Mouse (Mus musculus) testis, postnatal 10 days (tissue): ENCODE results near the gene Slc2a1.

ENCODE experiments used
- DNase-seq: peaks from one replicate; pipeline ENCODE4 v3.0.0; 2021; ENCODE audit warnings: low spot score

Slc2a1 gene

DNA sequence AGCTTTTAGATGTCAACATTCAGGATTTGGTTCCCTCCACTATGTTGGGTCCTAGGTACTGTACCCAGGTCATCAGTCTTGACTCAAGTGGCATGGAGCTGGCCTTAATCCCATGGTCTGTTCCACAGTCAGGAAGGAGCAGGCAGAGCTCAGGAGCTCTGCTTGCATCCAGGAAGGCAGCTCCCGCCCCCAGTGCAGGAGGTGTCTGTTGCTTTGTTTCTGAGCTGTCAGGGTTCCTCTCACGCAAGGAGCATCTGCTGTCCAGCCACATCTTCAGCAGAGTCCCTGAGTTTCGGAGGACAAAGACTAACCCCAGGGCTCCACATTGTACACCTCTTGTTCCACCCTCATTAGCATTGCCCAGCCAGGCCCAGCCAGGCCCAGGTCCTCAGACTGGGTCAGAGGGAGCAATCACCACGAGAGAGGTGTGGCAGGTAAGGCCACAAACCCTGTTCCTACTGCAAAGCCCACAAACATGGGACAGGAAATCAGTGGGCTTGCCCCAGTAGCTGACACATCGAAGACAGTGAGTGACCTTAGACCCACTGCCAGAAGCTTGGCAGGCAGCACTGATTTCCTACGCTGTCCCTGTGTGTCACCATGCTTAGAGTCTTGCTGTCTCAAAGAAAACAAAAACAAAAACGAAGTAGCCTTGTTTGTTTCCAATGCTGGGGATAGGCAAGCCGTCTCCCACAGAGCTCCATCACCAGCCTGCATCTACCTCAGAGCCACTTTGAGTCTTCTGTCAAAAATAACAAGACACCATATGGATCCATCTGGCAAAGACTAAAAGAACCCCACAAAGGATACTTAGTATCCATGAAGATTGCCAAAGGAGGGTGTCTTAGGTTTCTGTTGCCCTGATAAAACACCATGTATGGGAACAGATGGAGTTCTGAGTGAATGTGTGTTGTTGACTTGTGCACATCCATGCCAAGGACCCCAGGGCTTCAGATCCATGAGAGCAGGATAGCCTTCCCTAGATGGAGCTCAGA is 10.0 kb upstream of the Slc2a1 start:
- no peak for DNase-seq

DNA sequence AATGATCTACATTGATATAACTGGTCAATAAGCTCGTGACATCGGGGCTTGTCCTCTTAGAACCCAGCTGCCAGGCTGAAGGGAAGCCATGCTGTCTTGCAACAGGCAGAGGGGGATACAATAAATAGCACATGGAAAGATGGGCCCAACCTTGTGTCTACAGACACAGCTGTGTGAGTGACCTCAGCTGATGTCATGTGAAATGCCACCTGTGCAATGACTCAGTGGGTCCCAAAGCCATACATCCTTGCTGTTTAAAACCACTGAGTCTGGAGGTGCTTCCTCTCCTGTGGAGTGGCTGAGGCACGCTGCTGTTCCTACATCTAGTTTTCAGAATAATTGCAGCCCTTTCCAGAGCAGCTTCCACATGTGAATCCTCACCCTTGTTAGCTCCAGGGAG is 7.1 kb upstream of the Slc2a1 start:
- no peak for DNase-seq

DNA sequence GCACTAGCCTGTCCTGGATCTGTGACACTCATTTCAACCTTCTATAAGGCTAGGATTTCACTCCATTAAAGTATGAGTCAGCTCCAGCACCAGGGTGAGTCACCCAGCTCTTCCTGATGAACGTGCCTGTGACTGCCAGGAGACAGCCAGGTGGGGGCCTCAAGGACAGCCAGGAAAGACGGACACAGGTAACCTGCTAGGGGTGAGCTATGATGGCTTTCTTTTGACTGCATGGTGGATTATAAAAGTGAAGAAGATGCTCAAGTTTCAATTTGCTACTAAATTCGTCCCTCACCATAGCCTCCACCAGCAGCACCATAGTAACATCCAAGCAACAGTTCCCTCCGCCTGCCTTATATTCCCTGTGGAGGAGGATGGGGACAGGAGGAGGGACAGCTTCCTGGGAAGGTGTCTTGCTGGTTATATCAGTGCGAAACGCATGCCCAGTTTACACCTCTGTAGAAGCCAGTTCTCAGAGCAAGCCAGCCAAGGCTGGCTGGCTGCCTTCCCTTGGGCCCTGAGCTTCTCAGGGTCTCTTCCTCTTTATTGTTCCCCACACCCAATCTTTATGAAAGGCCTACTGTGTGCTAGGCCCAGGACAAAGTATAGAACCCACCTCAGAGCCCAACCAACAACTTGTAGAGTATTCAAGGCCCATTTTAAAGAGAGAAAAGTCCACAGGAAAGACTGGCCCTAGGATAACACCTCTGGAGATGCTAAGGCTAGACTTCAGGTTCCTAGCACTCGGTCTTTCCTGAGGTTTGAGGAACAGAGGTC is 6.0 kb upstream of the Slc2a1 start:
- no peak for DNase-seq

DNA sequence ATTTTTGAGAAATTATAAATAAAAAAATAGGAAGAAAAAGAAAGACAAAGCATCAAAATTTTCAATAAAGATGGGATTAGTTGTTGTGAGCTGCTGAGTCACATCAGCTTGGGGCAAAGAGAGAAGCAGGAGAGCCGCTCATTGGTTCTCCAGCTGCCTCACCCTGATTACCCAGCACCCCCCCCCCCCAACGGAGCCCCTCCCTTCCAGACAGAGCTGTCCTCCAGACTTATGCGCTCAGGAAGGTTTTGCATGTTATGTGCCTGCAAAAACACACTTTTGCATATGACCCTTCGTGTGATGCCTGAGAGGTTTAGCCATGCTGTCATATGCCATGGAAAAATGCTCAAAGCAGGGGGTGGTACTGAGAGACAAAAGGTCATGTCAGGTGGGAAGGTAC is 3.7 kb upstream of the Slc2a1 start:
- no peak for DNase-seq

DNA sequence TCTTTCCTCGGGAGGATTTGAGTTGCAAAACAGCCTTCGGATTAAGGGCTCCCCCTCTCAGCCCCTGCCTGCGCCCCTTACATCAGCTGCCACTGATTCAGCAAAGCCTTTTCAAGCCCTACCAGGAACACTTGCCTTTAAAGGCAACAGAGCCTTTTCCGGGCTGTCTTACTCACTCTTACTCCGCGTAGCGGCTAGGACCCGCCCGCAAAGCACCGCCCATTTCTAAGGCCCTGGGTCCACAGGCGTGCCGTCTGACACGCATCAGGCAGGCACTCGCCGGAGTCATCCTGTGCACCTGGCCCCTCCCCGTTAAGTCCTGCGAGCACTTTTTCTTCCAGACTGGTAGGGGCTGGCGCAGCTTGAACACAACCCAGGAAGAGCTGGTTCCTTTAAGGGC is 2.8 kb upstream of the Slc2a1 start:
- DNase-seq, result peak; percentile 55

DNA sequence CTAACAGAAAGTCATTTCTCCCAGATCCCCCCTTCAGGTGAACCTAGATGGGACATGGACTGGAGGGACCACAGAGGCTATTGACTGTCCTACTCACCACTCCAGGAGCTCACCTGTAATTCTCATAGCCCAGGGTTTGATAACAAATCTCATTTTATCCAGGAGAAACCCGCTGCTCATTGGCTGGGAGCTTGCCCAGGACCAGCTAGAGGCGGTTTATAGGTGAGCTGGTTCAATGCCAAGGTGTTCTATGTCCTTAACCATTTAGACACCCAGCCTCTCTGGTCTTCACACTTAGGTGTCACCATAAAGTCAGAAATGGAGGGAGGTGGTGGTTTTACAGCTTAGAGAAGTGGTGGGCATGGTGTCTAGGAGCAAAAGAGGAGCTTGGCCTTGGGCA is 644 bp upstream of the Slc2a1 start:
- no peak for DNase-seq

DNA sequence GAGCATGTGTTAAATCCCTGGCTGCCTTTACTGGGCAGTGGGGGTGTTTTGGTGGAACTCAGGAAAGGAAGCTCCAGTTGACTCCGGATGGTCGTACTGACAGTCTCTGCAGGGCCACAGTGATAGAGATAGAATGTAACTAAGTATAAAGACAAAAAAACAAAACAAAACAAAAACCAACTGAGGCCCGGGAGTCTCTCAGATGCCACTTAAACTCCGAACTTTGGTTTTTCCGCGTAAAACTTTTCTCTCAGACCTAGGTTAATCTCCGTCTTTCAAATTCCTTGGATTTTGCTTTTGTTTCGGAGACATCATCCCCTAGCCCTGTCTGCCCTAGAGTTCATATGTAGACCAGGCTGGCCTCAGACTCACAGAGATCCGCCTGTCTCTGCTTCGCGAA is 1.1 kb downstream of the Slc2a1 start:
- DNase-seq, result no peak

DNA sequence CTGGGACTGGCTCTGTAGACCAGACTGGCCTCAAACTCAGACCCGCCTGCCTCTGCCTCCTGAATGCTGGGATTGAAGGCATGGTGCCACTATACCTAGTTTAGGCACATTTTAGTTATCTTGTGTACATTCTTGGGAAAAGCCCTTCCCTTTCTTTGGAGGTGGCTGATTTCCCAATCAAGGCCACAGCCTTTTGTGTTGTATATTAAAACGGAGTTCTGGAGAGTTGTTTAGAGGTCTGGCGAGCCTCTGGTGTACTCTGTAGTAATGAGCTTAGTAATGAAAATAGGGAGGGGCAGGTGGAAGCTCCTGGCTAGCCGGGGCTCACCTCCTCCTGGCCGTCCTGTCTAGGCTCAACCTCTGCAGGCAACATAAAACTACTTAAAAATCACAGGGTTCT is 2.0 kb downstream of the Slc2a1 start:
- DNase-seq, result no peak

DNA sequence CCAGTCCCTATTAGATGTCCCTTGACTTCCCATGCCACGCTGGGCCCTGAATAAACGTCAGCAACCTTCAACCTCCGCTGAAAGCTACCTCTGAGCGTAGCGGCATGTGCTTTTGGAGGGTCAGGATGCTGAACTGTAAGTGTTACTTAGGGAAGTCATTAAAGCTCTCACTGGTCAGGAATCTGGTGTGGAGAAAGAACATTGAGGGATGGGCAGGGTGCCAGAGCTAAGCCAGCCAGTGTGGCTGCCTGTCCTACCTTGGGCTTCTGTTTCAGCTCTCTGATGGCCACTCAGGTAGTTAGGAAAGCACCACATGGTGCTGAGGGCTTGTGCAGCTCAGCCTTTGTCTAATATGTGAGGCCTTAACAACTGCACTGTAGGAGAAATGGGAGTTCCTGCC is 2.9 kb downstream of the Slc2a1 start:
- DNase-seq, result no peak

DNA sequence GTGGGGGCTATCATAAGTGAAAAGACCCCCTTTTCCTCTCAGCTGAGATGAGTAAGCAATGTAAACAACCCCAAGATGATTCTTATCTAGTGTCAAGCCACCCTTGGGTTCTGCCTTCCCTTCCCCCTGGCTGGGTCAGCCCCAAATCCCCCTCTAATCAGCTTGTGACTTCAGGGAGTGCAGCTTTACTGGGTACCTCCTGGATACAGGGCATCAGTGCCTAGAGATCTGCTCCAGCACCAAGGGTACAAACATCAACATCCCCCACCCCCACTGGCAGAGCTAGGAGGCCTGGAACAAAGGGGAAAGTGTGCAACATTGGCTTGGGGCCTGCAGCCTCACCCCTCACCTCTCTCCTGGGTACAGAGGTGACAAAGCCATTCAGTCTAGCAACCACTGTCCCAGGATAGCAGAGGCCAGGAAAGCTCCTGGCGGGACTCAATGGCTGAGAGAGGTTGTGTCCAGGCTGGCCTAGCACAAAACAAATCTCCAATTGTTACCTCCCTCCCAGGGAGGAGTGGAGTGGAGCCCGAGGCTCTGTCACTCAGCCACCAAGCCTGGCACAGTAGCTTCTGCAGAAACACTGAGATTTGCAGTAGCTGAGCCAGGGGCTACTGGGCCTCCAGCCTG is 3.9 kb downstream of the Slc2a1 start:
- no peak for DNase-seq

DNA sequence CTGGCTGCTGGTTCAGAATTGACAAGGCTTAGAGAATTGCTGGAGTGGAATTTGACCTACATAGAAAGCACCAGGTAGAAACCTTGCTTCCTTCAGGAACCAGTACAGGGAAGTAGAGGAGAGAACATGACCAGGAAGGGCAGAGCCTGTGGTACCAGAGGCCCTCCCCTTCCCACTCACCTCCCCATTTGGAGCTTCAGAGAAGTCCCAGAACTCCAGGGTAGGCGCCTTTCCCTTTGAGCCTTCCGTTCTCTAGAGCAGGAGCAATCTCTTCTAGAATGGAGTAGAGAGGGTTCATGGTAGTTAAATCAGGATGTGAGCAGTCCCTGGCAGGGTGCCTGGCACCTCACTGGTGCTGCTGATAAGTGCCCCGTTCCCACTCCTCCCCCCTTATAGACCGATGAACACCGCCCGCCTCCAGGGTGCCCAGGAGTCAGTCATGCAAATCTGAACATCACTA is 7.1 kb downstream of the Slc2a1 start:
- DNase-seq, result no peak

DNA sequence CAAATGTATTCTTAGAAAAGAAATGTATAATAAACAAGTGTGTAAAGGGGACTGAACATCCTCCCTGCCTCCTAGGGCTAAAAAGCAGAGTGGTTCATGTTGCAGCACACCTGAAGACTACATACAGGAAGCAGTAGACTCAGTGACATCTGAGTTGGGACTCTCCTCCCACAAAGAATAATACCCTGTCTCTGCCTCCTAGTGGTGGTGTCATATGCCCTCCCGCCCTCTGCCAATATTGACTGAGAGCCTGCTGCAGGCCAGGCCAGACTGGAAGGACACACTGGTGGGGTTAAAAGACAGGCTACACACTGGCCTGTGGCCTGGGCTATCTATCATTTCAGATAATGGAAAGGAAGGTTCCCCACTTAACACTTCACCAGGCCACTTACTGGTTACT is 7.8 kb downstream of the Slc2a1 start:
- DNase-seq, result no peak

DNA sequence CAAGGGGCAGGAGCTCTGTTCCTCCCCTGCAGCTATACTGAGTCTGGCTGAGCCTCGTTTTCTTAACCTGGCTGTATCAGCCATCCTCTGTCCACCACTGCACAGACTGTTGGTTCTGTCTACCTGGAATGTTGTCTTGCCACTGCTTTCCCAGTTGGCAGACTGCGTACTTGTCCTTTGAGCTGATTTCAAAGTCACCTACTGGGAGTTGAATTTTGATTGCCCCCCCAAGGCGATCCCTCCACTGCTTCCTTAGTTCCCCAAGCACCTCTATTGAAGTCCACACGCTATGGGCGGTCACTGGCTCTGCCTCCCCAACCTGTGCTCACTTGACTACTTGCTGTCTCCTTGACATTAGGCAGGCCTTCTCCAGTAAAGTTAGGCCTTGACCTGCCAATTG is 9.1 kb downstream of the Slc2a1 start:
- no peak for DNase-seq

DNA sequence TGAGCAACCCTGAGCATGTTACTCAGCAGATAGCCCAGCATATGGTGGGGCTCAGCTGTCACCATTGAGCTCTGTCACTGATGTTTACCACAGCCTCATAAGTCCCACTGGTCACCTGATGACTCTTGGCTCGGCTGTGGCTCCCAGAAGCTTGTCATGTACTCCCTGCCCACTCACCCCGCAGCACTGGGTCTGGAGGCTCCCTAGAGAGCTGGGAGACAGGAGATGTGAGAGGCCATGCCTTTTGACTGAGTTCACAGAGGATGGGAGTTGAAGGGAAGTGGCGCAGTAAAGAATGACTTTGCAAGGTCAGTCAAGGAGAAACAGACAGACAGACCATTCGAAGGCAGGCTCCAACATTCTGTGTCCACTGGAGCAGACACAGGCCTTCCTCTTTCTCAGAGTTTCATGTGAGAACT is 10.2 kb downstream of the Slc2a1 start:
- no peak for DNase-seq

DNA sequence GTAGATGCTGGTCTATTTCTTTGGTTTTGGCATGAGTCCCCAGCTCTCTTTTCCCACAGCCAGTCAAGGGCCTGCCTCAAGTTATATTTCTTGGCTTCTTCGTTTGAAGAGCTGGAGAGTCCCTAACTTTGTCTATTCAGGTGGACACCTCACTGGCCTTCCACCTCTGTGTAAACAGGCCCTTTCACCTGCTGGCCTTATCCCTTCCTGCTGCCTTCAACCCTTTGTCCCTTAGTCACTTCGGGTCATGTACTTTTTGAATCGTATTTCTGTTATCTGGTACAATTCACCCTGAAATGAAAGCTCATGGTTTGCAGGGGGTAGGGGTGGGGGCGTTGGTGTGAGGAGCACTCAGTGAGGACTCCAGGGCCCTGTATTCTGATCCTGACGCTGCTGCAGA is 10.8 kb downstream of the Slc2a1 start:
- no peak for DNase-seq

DNA sequence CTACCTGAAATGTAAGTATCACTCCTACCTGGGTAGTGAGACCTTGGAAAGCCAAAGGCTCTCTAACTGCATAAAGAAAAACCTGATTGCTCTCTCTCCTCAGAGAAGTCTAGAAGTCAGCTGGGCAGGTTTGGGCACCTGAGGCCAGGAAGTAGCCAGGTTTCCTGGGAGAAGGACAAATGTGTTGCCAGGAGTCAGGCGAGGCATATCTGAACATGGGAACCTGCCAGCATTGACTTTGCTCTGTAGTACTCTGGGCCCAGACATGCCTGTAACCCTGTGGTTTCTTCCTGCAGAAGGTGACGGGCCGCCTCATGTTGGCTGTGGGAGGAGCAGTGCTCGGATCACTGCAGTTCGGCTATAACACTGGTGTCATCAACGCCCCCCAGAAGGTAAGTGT is 11.6 kb downstream of the Slc2a1 start:
- DNase-seq, result no peak

DNA sequence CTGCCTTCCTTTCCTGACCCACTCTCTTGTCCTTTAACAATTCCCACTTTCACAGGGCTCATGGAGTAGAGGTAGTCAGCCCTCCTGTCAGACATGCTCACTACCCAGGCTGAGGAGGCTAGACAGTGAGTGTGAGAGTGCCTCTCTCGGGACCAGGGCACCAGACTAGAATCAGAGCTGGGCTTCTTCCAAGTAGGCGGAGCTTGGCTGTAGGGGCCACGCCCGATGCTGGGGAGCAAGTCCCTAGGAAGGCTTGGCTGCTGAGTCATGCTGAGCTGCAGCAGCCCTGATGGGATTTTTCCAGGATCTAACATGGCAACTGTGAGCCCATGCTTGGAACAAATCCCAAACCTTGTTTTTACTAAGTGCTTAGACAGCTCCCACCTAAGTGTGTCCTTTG is 12.7 kb downstream of the Slc2a1 start:
- DNase-seq, result peak; percentile 71

DNA sequence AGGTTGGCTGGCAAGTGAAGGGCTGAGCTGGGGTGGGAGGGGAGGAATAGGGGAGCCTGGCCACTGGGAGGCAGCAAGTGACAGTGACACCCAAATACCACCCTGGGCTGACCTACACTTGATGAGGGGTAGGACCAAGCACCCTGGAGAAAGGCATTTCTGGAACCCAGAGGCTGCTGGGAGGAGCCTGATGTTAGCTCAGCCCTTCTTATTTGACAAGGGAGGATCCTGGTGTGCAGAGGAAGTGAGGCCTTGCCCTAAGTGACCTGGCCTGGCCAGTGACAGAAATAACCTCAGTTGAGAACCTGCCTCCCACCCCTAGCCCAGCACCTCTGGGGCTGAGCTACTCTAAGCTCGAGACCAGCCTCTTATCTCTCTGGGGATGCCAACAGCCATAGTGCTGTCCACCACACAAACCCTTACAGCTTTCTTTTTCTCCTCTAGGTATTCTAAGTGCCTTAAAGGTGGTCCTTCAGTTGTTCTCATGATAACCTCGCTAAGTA is 16.3 kb downstream of the Slc2a1 start:
- DNase-seq, result no peak

DNA sequence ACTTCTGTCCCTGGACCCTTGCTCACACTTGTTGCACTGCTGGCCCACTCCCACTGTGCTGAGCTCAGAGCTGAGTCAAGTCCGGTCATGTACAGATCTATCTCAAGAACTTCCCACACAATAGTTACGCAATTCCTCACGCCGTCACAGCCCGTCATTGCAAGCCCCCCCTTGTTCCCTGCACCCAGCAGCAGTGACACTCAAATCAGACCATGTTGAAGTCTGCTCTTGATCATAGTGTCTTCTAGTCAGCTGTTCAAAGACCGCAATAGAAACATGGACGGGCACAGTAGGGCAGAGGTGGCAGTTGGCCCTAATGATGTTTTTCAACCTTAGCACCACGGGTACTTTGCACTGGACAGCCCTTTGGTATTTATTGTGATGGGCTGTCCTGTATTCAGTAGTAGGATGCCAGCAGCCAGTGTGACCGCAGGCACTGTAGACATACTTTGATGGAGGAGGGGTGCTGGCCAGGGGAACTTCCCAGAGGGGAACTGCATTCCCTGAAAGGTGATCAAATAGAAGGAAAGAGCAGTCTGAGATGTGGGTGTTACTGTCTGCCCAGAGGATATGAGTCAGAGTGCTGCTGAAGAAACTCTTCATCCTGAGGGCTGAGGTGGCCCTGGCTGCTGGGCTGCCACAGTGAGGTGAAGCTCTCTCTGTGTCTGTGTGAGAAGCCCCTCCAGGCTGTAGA is 17.2 kb downstream of the Slc2a1 start:
- DNase-seq, result no peak

DNA sequence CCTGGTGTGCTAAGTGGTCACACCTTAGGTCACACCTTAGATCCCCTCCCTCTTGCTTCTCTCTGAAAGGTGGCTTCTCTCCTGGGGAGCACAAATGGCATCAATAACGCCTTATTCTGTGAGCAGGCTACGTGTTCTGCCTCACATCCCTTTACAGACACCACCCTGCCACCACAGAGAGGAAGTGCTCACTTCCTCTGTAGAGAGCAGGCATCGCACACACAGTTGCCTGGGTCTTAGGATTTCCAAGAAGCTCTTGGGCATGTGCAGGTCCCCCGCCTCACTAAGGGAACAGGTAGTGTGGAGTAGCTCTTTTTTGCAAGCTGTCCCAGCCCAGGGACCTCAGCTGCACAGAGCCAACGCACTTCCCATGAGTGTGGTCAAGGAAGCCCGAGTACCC is 18.7 kb downstream of the Slc2a1 start:
- no peak for DNase-seq

DNA sequence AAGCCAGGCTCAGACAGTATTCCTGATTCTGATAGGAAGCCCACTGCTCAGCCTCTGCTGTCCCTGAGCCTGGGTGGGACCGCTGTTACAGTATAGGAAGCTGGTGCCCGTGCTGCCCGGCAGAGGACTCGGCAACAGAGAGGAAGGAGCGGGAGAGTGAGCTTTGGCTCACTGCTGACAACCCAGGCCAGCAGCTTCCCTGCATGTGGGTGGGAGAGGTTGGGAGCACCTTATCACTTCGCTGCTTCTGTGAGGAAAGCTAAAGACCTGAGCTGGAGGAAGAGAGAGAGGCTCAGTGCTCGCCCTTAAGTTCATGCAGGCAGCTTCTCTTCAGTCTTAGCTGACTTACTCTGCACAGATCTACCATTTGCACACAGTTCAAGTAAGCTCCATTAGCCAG is 20.0 kb downstream of the Slc2a1 start:
- no peak for DNase-seq

DNA sequence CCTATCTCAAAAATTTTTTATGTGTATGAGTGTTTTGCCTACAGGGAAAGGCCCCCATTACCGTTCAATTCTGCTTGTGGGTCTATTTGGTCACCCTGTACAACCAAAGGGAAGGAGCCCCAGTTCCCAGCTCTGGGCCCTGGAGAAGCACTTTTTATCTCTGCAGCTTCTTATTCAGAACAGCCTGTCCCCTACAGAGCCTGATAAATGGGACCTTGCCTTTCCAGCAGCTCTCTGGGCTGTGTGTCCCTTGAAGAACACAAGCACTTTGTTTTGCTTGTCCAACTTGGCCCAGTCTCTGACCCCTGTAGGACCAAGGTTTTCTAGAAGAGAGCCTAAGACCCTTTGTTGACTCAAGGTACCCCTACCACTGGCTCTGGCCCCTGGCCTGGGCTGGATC is 20.6 kb downstream of the Slc2a1 start:
- DNase-seq, result no peak
